ENCODE assay signal across 26 mouse cellular contexts in genomic region chr16:20323907-20324306, GRCm38 (mm10). TPM values are rescaled to one million over a fixed set of nuclear protein-coding genes. Genes with fewer than 3 reads are reported as not detected.
DNase-seq lines count a peak whose midpoint lies in the region; ATAC-seq and TF ChIP-seq lines count a peak whose summit lies in the region.
"Had no signal": no experiment of that assay in that cellular context is flagged by ENCODE, and none has a peak within 500 bp of the region (broad histone marks: within the 10 kb centered on the region; RNA-seq: fewer than 3 reads in every experiment).

No protein-coding gene starts in this region.

- intact Hi-C loops in heart, postnatal 25 days (cut with DNase I) = no loop called here

- no peak for TF ChIP-seq EP300 in heart, postnatal 0 days (IDR thresholded peaks at IDR 0.05; ENCODE audit: low read depth)

- 0 out of 2 replicates have a peak, but pooled peaks cover under 1% of the 10 kb centered on the region for H3K36me3 ChIP-seq in heart, embryonic 10.5 days
- H3K36me3 ChIP-seq in heart, postnatal 0 days (replicated peaks; ENCODE audit: control insufficient read depth, insufficient read depth, low read length) = peaks cover 3% of the 10 kb centered on the region; the same call in 1 of the 2 replicates
- H3K36me3 ChIP-seq: lung, embryonic 15.5 days had no signal

- WGBS in heart, embryonic 10.5 days = 63% methylated on average over 5 of the region's 5 CpGs
- 53% methylated on average over 5 of the region's 5 CpGs for WGBS in heart, postnatal 0 days

- no peak for TF ChIP-seq CTCF in heart, postnatal 0 days (IDR thresholded peaks at IDR 0.05; ENCODE audit: low read depth)

- no peak overlapping the region for H3K27ac ChIP-seq in heart, embryonic 10.5 days
- 0 out of 2 replicates have a peak overlapping the region, but pooled peaks have one; percentile 20 for H3K27ac ChIP-seq in heart, postnatal 0 days (ENCODE audit: low read depth)
- H3K27ac ChIP-seq: embryonic facial prominence, embryonic 10.5 days; hindbrain, embryonic 14.5 days; lung, embryonic 15.5 days; midbrain, embryonic 12.5 days; neural tube, embryonic 15.5 days had no signal

- no peak overlapping the region for H3K4me2 ChIP-seq in heart, postnatal 0 days (ENCODE audit: low read depth, low read length)
- H3K4me2 ChIP-seq: heart, embryonic 13.5 days; hindbrain, embryonic 14.5 days; liver, embryonic 11.5 days; lung, embryonic 15.5 days; midbrain, embryonic 12.5 days; neural tube, embryonic 15.5 days had no signal

- peak; percentile 92 for DNase-seq in heart, adult 11 months
- no peak for DNase-seq in heart, embryonic 10.5 days (ENCODE audit: low spot score)
- DNase-seq in heart, postnatal 0 days (ENCODE audit: low spot score) = peak; percentile 35
- DNase-seq in heart, postnatal 25 days (ENCODE audit: low spot score) = no peak
- DNase-seq in lung, postnatal 25 days (ENCODE audit: low spot score) = peak; percentile 42
- DNase-seq in kidney, postnatal 10 days = no peak
- DNase-seq in cerebellum, adult 9-10 months = no peak
- DNase-seq: adrenal gland, postnatal 36 days; cerebellum, adult 2 months; kidney, adult 8-10 months; kidney, postnatal 36 days; right cerebral cortex, postnatal 25 days; thymus, adult 2 months had no signal

- H3K27me3 ChIP-seq in heart, embryonic 10.5 days (ENCODE audit: insufficient read depth, poor library complexity, severe bottlenecking) = no peaks in the 10 kb centered on the region
- no peaks in the 10 kb centered on the region for H3K27me3 ChIP-seq in heart, postnatal 0 days (ENCODE audit: control insufficient read depth, insufficient read depth, low read length)
- H3K27me3 ChIP-seq: heart, embryonic 13.5 days; lung, embryonic 15.5 days; midbrain, embryonic 12.5 days; neural tube, embryonic 15.5 days had no signal

- no peak overlapping the region for H3K4me3 ChIP-seq in heart, embryonic 10.5 days
- H3K4me3 ChIP-seq in heart, postnatal 0 days (ENCODE audit: low read depth, low read length) = no peak overlapping the region
- H3K4me3 ChIP-seq: embryonic facial prominence, embryonic 10.5 days; heart, embryonic 13.5 days; lung, embryonic 15.5 days; midbrain, embryonic 12.5 days; neural tube, embryonic 15.5 days had no signal

- peak; percentile 51; the same call in 1 of the 2 replicates for ATAC-seq in heart, postnatal 0 days (ENCODE audit: insufficient read depth, low read depth)
- peak; percentile 87 for ATAC-seq in monocyte, adult 5-6 weeks (replicated peaks; ENCODE audit: insufficient number of reproducible peaks, low FRiP score, low TSS enrichment, poor library complexity, severe bottlenecking)

- no peaks in the 10 kb centered on the region for H3K9me3 ChIP-seq in heart, embryonic 10.5 days
- H3K9me3 ChIP-seq in heart, postnatal 0 days (replicated peaks; ENCODE audit: control insufficient read depth, low read length) = no peaks in the 10 kb centered on the region
- H3K9me3 ChIP-seq: embryonic facial prominence, embryonic 10.5 days; heart, embryonic 13.5 days; lung, embryonic 15.5 days; midbrain, embryonic 12.5 days; neural tube, embryonic 15.5 days had no signal

- no peaks in the 10 kb centered on the region for H3K4me1 ChIP-seq in heart, embryonic 10.5 days
- H3K4me1 ChIP-seq in heart, postnatal 0 days (ENCODE audit: control insufficient read depth, insufficient read depth) = no peaks in the 10 kb centered on the region; the same call in 1 of the 2 replicates
- H3K4me1 ChIP-seq: embryonic facial prominence, embryonic 10.5 days; heart, embryonic 13.5 days; lung, embryonic 15.5 days; midbrain, embryonic 12.5 days; neural tube, embryonic 15.5 days had no signal

- H3K9ac ChIP-seq in heart, postnatal 0 days (replicated peaks; ENCODE audit: low read depth, low read length) = no peak overlapping the region
- H3K9ac ChIP-seq: heart, embryonic 13.5 days; hindbrain, embryonic 14.5 days; lung, embryonic 15.5 days; midbrain, embryonic 12.5 days; neural tube, embryonic 15.5 days had no signal

RNA-seq across cellular contexts. Expression of gene Cyp2ab1, which starts 1.3 kb away (rescaled TPM):
- polyA plus RNA-seq in heart, embryonic 10.5 days (2016; fragmentation: Nextera tagmentation; extraction: Ambion mirVana) = not detected in 2 replicates
- total RNA-seq in heart, postnatal 0 days (2014; rRNA removed; ENCODE audit: low replicate concordance) = not detected in 2 replicates
- 0.12 TPM in 1 of 2 replicates, not detected in the other for polyA plus RNA-seq in heart, postnatal 0 days (2015; fragmentation: Nextera tagmentation; extraction: Ambion mirVana)
- total RNA-seq in heart, postnatal 25 days (2021) = under 1 TPM; 0.67 to 0.99 TPM
- total RNA-seq in monocyte, adult 5-6 weeks (2017) = 70.8 to 81.1 TPM (median 72.0 TPM) in 3 replicates
- total RNA-seq: layer of hippocampus, postnatal 10 days had no signal
- polyA plus RNA-seq: cerebellum, adult 2 months; embryonic facial prominence, embryonic 10.5 days; forebrain, embryonic 11.5 days; heart, embryonic 13.5 days; hindbrain, embryonic 14.5 days; intestine, embryonic 14.5 days; limb, embryonic 11.5 days; liver, embryonic 11.5 days; midbrain, embryonic 12.5 days; neural tube, embryonic 15.5 days; stomach, embryonic 16.5 days had no signal

RNA-seq across cellular contexts. Expression of gene Parl, which starts 21.7 kb away (rescaled TPM):
- 97.5 and 115 TPM in 2 replicates for polyA plus RNA-seq in heart, embryonic 10.5 days (2016; fragmentation: Nextera tagmentation; extraction: Ambion mirVana)
- total RNA-seq in heart, postnatal 0 days (2014; rRNA removed; ENCODE audit: low replicate concordance) = 46.7 and 137 TPM in 2 replicates
- polyA plus RNA-seq in heart, postnatal 0 days (2015; fragmentation: Nextera tagmentation; extraction: Ambion mirVana) = 114 and 119 TPM in 2 replicates
- total RNA-seq in heart, postnatal 25 days (2021) = 10 to 100 TPM; 88.4 to 88.9 TPM
- total RNA-seq in monocyte, adult 5-6 weeks (2017) = 124 to 272 TPM (median 203 TPM) in 3 replicates

Comparison
In these comparisons a context has a peak if more than half of its experiments do, and no peak if none do; other contexts are left out.
1. DNase-seq: peak in heart, adult 11 months (single experiment), heart, postnatal 0 days (single experiment) and lung, postnatal 25 days (single experiment); none in heart, embryonic 10.5 days (single experiment), heart, postnatal 25 days (single experiment), kidney, postnatal 10 days (single experiment) and cerebellum, adult 9-10 months (single experiment).
2. RNA of gene Cyp2ab1, which starts 1.3 kb away (total RNA-seq): 70.8 to 81.1 TPM in monocyte, adult 5-6 weeks; 0.67 to 0.99 TPM in heart, postnatal 25 days and not detected in heart, postnatal 0 days; every median in the first group is over 10 times any median in the second.